16 mouse cellular contexts compared by ENCODE assay signal in genomic region chr19:53973656-53974055, GRCm38 (mm10).
"Had no signal": no experiment of that assay in that cellular context is flagged by ENCODE, and none has a peak within 500 bp of the region (broad histone marks: within the 10 kb centered on the region; RNA-seq: fewer than 3 reads in every experiment).

No protein-coding gene starts in this region.

- H3K4me3 ChIP-seq: neural tube, embryonic 13.5 days; neural tube, embryonic 15.5 days; stomach, embryonic 15.5 days had no signal

- H3K4me1 ChIP-seq: stomach, embryonic 15.5 days had no signal

- H3K27ac ChIP-seq: neural tube, embryonic 13.5 days; neural tube, embryonic 15.5 days; stomach, embryonic 15.5 days; stomach, postnatal 0 days had no signal

- H3K27me3 ChIP-seq: neural tube, embryonic 13.5 days; neural tube, embryonic 15.5 days; stomach, embryonic 15.5 days had no signal

- H3K9me3 ChIP-seq: neural tube, embryonic 13.5 days; stomach, embryonic 15.5 days had no signal

- H3K9ac ChIP-seq: neural tube, embryonic 13.5 days; neural tube, embryonic 15.5 days; stomach, embryonic 15.5 days had no signal

- DNase-seq: retina, postnatal 1 day; right cerebral cortex, adult 18-20 months; right cerebral cortex, postnatal 14 days; right cerebral cortex, postnatal 25 days; right cerebral cortex, postnatal 4 days; spleen, adult 18-20 months; thymus, adult 18-20 months; thymus, adult 2 months; thymus, postnatal 14 days; thymus, postnatal 25 days; thymus, postnatal 36 days; thymus, postnatal 4 days had no signal
